Mouse (Mus musculus) left cerebral cortex, adult 9 months (tissue): ENCODE measurements around the gene Alk.
A peak's percentile ranks its signal among the peaks of the same experiment; 100 is the strongest.

Source experiments
- DNase-seq, 2 experiments: peaks; one replicate each; pipeline ENCODE4 v3.0.0; 2022; ENCODE audit warnings: low spot score in 2 of 2

Alk gene

DNA sequence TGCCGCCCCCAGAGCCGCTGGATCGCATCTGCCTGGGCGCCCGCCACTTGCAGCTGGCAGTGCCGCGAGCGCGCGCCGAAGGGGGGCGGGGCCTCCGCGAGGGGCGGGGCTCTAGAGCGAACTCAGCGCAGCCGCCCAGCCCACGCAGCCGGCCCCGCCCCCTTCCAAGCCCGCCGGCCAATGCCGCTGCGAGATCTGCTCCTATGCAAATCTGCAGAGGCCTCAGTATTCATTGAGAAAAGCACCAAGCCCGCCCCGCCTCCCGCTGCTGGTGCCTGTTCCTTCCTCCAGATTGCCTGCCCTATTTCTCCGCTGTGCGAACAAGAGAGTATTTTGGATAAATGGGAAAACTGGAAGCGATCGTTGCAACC lies at the start of gene Alk:
TSS of gene Alk (minus strand) at position 18 of the 371 bp plus-strand sequence.
- DNase-seq: peak; percentile 75 to 89

- DNase-seq: no peak
Measured at GRCm38 (mm10) chr17:72652801-72653200, 48.4 kb upstream of the Alk start.

GRCm38 (mm10) chr17:72648607-72649217 lies 44.3 kb upstream of the Alk start:
- DNase-seq: no peak

GRCm38 (mm10) chr17:72646167-72646566 lies 41.7 kb upstream of the Alk start:
- DNase-seq: no peak

- DNase-seq: no peak
Measured at GRCm38 (mm10) chr17:72640095-72640494, 35.7 kb upstream of the Alk start.

GRCm38 (mm10) chr17:72639400-72639799 lies 35.0 kb upstream of the Alk start:
- DNase-seq: no peak

- DNase-seq: peak; percentile 25 to 92
Measured at GRCm38 (mm10) chr17:72606251-72606650, 1.8 kb upstream of the Alk start.

DNA sequence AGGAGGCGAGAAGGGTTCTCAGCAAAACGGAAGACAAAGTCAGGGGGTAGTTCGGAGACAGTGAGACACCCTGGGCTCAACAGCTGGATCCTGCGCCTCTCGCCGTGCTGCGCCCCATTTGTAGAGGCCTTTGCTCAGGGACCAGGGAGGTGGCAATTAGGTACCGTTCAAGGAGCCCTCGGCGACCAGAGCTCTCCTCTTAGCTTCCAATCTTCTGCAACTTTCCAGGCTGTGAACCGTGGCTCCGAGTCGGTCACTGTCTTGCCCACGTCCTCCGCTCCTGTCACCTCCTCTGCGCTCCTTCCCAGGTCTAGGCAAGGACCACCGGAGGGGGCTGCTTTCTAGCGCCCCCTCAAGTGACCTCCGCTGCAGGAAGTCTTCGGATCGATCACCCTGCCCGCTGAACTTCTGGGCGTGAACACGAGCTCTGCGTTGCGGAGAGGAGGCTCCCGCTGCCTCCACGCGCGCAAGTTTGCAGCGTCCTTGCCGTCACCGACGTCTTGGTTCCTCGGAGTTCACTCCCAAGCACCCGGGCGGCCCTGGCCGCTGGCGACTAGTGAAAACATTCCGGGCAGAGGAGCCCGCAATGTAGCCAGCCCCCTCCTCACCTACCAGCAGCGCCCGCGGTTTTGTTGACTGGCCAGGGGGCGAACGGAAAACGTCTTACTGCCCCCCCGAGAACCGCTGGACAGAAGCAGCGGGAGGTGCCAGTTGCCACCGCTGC lies 379 bp downstream of the Alk start:
- peak in 1 of 2 experiments; percentile 9 for DNase-seq

DNA sequence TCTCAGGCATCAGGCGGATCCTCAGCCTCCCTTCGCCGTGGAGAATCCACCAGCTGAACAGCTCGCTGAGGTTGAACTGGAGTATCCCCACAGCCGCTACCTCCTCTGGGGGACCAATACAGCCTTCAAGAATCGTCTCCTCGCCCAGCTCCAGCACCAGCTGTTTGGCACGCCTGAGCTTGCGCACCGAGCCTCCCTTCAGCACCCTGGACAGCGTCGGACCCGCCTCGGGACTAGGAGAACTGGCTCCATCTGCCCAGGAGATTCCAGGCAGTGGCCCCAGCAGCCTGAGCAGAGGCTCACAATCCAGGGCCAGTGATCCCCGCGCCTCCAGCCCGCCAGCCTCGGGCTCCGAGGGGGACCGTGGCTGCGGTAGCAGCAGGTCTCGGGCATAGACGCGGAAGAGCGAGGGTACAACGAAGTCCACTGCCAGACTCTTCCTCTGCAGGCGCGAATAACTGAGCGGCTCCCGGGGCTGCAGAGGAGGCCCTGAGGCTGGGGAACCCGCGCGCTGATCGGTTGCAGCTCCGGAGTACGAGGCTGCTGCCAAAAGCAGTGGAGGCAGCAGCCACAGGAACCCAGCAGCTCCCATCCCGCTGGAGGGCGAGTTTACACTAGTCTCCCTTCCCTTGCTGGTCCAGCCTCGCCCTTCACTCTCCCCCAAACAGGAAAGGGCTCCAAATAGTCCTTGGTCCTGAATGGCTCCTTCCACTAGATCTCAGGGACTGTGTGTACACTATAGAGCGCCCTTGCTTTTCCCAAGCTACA lies 1.1 kb downstream of the Alk start:
- DNase-seq: peak in 1 of 2 experiments; percentile 38

- no peak for DNase-seq
Measured at GRCm38 (mm10) chr17:72600806-72601205, 3.6 kb downstream of the Alk start.

GRCm38 (mm10) chr17:72587671-72588070 lies 16.8 kb downstream of the Alk start:
- DNase-seq: no peak

- peak; percentile 5 to 29 for DNase-seq
Measured at GRCm38 (mm10) chr17:72580142-72580541, 24.3 kb downstream of the Alk start.

DNA sequence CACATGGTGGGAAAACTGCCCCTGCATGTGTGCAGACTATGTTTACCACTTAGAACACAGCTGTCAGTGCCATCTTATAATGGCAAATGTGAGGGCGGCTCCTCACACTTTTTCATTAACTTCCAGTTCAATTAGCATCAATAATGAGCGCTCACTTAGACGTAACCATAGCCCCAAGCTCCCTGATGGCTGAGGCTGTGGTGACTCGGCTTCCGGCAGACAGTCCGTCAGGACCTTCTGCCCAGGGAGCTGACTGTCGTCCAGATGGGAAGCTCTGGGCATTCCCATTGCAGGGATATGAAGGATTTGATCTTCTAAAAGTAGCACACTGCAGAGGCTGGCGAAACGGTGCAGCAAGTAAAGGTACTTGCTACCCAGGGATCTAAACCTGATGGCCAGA lies 25.1 kb downstream of the Alk start:
- DNase-seq: no peak

GRCm38 (mm10) chr17:72571379-72571778 lies 33.0 kb downstream of the Alk start:
- no peak for DNase-seq

GRCm38 (mm10) chr17:72569491-72569890 lies 34.9 kb downstream of the Alk start:
- DNase-seq: no peak

DNA sequence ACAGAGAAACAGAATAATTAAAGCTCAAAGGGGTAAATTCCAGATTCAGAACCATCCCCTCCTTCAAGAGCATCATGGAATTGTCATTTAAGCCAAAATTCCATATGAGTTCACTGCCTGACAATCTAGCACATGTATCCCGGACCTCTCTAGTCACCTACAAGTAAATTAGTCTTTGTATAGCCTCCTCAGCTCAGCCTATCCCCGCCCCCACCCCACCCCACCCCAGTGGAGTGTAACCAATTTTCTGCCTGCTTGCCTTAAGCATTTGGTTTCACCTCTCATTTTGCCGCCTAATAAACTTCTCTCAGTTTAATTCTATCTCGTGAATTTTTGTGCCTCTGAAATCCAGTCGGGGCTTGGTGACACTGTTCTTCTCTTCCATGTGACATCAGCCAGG lies 41.0 kb downstream of the Alk start:
- no peak for DNase-seq

DNA sequence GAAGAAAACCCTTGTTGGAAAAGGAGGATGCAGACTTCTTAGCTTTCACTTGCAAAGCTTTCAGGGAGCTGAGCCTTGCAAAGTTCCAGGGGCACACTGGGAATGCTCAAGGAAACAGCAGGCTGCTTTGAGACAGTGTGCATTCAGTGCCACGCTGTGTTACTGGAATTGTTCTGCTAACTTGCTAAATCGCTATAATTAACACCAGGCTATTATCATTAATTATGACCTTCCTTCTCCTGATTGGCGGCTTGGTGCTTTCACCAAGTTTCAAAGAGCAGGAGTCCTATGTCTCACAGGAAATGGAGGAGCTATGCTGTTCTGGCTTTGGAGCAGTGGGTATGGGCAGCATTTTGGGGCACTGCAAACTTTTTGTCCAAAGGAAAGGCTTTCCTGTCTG lies 43.0 kb downstream of the Alk start:
- DNase-seq: peak in 1 of 2 experiments; percentile 7

- DNase-seq: no peak
Measured at GRCm38 (mm10) chr17:72560771-72561170, 43.7 kb downstream of the Alk start.

DNA sequence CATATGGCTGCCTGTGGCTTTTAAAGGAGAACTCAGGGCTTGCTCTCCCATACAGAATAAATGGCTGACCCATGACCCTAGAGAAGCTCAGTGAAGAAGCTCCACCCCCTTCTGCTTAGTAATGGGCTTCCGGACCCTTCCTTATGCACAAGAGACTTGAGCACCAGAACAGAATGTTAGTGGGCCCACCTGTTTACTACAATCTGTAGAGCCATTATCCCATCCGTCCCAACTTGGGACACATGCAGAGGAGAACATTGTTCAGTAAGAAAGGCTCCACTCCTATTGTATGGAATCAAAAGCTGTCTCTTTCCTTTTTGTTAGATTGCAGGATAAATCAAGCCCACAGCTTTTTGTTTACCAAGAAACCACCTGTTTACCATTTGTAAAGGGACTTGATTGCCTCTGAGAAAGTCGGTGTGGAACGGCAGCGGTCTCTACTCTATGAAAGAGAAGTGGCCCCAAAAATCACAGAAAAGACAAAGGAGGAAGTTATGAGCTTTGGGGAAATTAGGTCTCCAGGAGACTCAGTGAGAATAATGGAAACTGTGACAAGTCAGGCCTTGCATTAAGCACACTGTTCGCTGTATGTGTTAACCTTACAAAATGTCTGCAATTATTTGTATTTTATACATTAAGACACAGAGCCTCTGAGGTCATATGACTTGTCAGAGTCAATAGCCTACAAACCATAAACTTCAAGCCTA lies 47.2 kb downstream of the Alk start:
- DNase-seq: no peak

- no peak for DNase-seq
Measured at GRCm38 (mm10) chr17:72546274-72546673, 58.2 kb downstream of the Alk start.

DNA sequence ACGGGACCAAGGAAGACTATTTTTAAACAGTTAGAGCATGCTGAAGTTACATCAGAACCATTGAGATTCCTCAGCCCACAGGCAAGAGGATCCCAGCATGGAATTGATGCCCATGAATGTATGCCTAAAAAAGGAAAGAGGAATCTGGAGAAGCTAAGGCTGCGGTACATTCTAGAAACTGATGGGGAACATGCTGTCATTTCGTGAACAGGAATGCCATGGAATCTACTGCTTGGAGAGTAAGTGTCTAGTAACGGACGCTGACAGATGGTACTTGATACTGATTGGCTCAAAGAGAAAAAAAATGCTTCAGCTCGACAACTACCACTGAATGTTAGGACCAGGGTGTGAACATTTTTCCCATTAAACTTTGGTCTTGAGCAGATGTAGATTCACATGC lies 69.1 kb downstream of the Alk start:
- DNase-seq: no peak

- no peak for DNase-seq
Measured at GRCm38 (mm10) chr17:72532266-72532665, 72.2 kb downstream of the Alk start.
